Mouse (Mus musculus) E14TG2a.4 (cell line): ENCODE data around the gene Lgals9.

Source experiments
- H3K27me3 ChIP-seq: 2 replicates; pipeline ENCODE4 v1.6.1; 2014; ENCODE audit warnings: low read length, control low read depth; ENCODE audit not compliant: insufficient read depth
- H3K36me3 ChIP-seq: 2 replicates; pipeline ENCODE4 v1.6.1; 2014; ENCODE audit warnings: low read length, control low read depth; ENCODE audit not compliant: insufficient read depth
- H3K4me1 ChIP-seq: replicated peaks from 2 replicates; pipeline ENCODE4 v1.6.1; 2014; ENCODE audit warnings: low read depth, low read length, control low read depth
- H3K4me3 ChIP-seq: replicated peaks from 2 replicates; pipeline ENCODE4 v1.5.1; 2014; ENCODE audit warnings: mild to moderate bottlenecking, low read length
- H3K9me3 ChIP-seq: 2 replicates; pipeline ENCODE4 v1.6.1; 2014; ENCODE audit warnings: low read length, control low read depth
- CTCF ChIP-seq: conservative IDR thresholded peaks from 2 replicates; pipeline ENCODE4 v1.5.1; 2014; ENCODE audit warnings: low read length
- NANOG ChIP-seq: IDR thresholded peaks from 2 replicates; pipeline ENCODE4 v1.6.1; 2014; ENCODE audit warnings: borderline replicate concordance, low read length, mixed read lengths
- POU5F1 ChIP-seq: IDR thresholded peaks from 2 replicates; pipeline ENCODE4 v1.6.1; 2014; ENCODE audit warnings: low read length, borderline replicate concordance

Lgals9 gene

DNA sequence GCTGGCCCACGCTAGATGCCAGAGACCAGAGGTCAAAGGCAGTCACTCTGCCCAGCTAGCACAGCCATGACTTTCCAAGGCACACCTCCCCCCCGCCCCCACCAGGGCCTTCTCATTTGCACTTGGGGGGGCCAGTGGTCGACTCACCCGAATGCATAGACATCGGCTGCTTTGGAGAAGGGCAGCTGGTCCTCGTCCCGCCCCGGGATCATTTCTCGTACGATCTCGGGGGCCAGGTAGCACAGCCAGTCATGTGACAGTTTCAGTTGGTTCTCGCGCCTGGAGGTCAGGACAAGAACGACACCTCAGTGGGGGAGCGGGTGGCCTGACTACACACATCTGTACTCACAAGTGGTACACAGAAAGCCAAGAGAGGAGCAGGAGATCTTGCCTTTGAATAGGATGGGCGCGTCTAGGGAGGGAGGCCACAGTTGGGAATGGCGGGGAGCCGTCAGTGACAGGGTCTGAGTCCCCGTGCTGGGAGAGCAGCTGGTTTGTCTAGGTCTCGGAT, 35.8 kb upstream of the Lgals9 start:
- TF ChIP-seq CTCF (no peak), POU5F1 (no peak), NANOG (no peak)
- peaks cover 69% of the 10 kb centered on the region for H3K4me1 ChIP-seq

DNA sequence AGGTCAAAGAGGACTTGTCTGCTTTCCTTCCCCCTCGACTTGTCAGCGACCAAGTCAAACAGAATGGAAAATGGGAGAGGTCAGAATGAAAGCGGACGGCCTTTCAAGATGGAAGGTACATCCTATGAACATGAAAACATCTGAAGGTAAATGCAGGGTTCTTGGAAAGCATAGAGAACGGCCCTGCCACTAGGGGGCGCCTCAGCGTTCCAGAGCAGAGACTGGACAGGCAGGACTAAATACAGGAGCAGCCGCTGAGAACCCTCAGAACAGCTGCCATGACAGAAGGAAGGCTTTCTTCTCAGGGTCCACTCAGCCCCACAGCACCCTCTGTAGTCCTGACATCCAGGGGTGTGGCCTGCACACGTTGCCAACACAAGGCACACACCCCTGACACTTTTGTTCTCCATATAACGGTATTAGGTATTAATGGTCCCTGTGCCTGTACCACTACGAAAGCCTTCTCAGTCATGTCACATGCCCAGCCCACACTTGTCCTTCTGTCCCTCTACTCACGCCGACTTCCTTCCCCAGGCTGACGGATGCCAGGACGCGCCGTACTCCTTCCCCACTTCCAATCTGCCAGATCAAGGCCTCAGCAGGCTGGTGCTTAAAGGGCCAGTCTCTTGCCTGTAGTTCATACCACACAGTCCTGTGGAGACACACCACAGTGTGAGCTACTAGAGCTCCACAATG, 35.2 kb upstream of the Lgals9 start:
- Histone ChIP-seq H3K27me3 (no peaks in the 10 kb centered on the region), H3K4me3 (peak overlapping the region; percentile 57), H3K4me1 (peaks cover 75% of the 10 kb centered on the region), H3K36me3 (peaks cover 19% of the 10 kb centered on the region; the same call in 1 of the 2 replicates), H3K9me3 (no peaks in the 10 kb centered on the region)
- TF ChIP-seq NANOG (no peak), CTCF (peak; percentile 75), POU5F1 (no peak)

More for the DNA sequence above, 35.8 kb upstream of the Lgals9 start:
- H3K9me3 ChIP-seq, result no peaks in the 10 kb centered on the region
- peak overlapping the region; percentile 57 for H3K4me3 ChIP-seq
- no peaks in the 10 kb centered on the region for H3K27me3 ChIP-seq
- H3K36me3 ChIP-seq, result peaks cover 25% of the 10 kb centered on the region; the same call in 1 of the 2 replicates

DNA sequence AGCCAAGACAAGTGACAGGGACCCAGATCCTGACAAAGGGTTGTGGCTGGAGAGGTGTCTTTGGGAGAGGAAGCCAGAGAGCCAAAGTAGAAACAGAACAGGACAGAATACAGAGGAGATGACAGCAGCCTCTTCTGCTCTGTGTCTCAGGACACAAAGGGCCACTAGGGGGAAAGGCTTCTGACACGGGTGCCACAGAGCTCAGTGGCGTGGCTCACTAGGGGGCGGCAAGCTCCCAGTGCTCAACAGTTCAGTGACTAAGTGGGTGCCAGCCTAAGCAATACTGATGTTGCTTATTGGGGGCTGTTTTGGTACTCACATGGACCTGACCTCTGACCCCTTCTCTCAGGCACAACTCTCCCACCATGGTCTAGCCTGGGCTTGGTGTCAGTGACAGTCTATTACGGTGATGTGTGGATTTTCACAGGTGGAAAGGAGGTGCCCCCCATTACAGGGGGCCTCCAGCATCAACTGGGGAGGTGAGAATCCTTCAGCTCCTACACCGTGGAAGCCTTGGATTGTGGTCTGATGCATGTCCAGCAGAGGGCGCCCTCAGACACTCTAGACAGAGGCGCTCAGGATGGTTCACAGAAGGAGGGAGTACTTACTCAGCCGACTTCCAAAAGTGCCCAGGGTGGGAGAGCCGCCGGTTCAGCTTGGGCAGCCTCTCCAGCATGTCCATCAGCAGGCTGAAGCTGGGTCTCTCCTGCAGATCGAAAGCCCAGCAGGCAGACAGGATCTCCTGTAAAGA, 34.4 kb upstream of the Lgals9 start:
- H3K4me3 ChIP-seq, result peak overlapping the region; percentile 21; the same call in 1 of the 2 replicates
- peaks cover 19% of the 10 kb centered on the region; the same call in 1 of the 2 replicates for H3K36me3 ChIP-seq
- no peaks in the 10 kb centered on the region for H3K9me3 ChIP-seq
- peaks cover 83% of the 10 kb centered on the region for H3K4me1 ChIP-seq
- TF ChIP-seq CTCF (peak; percentile 63), POU5F1 (no peak), NANOG (no peak)
- no peaks in the 10 kb centered on the region for H3K27me3 ChIP-seq

DNA sequence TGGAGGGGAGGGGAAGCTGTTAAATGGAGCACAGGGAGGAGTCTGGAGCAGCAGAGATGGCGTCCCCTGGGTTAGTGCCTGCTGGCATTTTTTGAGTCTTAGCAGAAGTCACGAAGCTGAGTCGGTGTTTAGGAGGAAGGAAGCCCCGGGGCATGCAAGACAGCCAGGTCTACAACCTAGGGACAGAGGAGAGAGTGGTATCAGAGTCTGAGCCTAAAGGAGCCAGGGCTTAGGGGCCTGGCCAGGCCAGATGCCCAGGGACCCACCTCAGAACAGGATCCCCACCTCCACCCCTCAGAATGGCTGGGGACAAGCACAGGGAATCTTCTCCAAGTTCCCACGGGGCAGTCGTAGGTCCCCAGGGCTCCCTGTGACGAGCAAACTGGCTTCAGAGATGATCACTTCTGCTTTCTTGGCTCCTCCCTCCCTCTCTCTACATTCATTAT, 32.4 kb upstream of the Lgals9 start:
- Histone ChIP-seq H3K4me3 (peak overlapping the region; percentile 76; the same call in 1 of the 2 replicates), H3K4me1 (peaks cover 91% of the 10 kb centered on the region), H3K36me3 (peaks cover 19% of the 10 kb centered on the region; the same call in 1 of the 2 replicates), H3K9me3 (0 out of 2 replicates have a peak, but pooled peaks cover 6% of the 10 kb centered on the region), H3K27me3 (no peaks in the 10 kb centered on the region)
- TF ChIP-seq NANOG (no peak), POU5F1 (no peak), CTCF (no peak)

DNA sequence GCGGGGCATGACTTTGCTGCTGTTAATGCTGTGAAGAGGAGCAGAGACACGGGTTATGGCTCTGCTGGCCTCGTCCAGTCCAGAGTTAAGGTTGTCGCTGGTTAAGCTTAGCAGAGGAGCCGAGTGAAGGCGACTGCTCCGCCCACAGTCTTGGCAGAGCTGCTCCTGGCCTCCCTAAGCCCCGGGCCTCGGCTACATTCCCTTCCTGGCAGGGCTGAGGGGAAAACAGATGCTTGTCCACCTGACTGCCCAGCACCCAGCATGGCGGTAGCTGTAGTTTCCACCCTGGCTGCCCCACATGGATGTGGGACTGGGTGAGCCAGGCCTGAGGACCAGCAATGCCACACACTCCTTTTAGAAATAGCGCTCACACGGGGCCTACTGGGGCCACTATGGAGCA, 31.5 kb upstream of the Lgals9 start:
- Histone ChIP-seq H3K4me3 (peak overlapping the region; percentile 76), H3K4me1 (peaks cover 95% of the 10 kb centered on the region), H3K9me3 (0 out of 2 replicates have a peak, but pooled peaks cover 6% of the 10 kb centered on the region), H3K36me3 (peaks cover 14% of the 10 kb centered on the region; the same call in 1 of the 2 replicates), H3K27me3 (no peaks in the 10 kb centered on the region)
- TF ChIP-seq POU5F1, result no peak
- TF ChIP-seq NANOG, result no peak
- no peak for TF ChIP-seq CTCF

DNA sequence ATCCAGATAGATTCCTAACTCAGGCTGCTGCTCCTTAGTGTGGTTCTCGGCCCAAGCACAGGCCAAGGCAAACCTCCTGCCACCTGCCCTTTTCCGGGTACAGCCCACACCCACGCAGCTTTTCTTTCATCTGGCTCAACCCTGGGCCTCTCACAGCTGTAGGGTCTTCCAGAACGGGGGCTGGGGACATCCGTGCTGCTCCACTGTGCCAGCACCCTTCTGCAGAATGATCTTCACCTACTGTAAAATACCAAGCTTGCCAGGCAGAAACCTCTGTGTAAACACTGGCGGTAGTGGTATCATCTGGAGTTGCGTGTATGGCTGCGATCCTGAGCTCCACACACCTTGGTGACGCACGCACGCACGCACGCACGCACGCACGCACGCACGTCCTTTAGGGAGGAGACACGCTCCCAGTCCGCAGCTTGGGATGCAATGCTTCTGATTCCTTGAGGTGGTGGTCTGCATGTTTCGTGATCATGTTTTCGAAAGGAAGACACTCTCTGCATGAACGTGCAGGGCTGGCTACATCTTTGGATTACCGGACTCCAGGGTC, 31.0 kb upstream of the Lgals9 start:
- peaks cover 91% of the 10 kb centered on the region for H3K4me1 ChIP-seq
- peak overlapping the region; percentile 76 for H3K4me3 ChIP-seq
- peaks cover 10% of the 10 kb centered on the region; the same call in 1 of the 2 replicates for H3K36me3 ChIP-seq
- TF ChIP-seq POU5F1 (no peak), NANOG (no peak), CTCF (no peak)
- H3K9me3 ChIP-seq, result 0 out of 2 replicates have a peak, but pooled peaks cover 6% of the 10 kb centered on the region
- H3K27me3 ChIP-seq, result no peaks in the 10 kb centered on the region

DNA sequence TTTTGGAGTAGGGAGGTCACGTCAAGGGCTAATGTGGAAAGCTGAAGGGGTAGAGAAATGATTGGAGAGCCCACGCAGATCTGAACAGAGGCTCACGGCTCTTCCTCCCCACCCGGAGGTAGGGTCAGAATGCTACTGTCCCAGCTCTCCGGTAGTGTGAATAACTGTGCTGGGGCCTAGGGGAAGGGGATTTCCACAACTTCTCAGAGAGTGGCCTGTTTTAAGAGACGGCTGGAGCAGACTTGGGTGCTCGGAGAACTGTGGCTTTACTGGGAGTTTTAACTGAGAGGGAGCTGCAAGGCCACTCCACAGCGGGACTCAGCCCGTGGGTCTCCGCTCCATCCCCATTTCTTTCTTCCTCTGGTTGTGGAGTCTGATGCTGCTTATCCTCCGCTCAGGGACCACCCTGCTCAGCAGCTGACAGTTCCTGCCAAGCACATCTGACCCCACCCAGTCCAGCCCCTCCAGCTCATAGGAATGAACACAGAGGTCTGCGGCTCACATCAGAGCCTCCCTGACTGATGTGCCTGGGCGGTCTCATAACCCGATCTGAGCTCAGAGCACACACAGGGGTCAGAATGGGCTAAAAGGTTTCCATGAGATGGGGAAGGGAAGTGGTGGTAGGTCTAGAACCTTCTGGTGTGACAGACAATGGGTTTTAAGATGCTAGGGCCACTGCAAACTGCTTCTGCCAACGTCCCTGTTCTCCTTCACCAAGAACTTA, 30.0 kb upstream of the Lgals9 start:
- no peak for TF ChIP-seq NANOG
- no peak for TF ChIP-seq POU5F1
- TF ChIP-seq CTCF, result no peak
- no peaks in the 10 kb centered on the region for H3K27me3 ChIP-seq
- 0 out of 2 replicates have a peak, but pooled peaks cover 6% of the 10 kb centered on the region for H3K9me3 ChIP-seq

DNA sequence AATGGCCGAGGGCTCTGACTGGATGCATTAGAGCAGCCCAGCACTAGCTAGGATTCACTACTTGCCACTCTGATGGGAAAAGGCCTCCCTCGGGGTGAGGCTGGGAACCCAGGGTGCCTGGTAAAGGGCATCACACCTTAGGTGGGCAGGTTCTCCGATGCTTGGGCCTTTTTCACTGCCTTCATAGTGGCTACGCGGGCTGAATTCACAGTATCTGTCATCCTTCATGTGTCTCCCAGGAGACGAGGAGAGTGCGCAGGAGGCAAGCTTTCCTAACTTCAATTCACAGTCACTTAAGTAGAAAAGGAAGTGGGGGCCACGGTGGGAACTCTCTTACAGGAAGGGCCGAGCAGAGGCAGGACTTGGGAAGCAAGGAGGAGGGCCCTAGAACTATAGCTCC, 29.1 kb upstream of the Lgals9 start:
- TF ChIP-seq NANOG (no peak), POU5F1 (no peak), CTCF (no peak)
- 0 out of 2 replicates have a peak, but pooled peaks cover 6% of the 10 kb centered on the region for H3K9me3 ChIP-seq
- H3K4me3 ChIP-seq, result peak overlapping the region; percentile 41; the same call in 1 of the 2 replicates
- H3K36me3 ChIP-seq, result peaks cover 6% of the 10 kb centered on the region; the same call in 1 of the 2 replicates
- H3K4me1 ChIP-seq, result peaks cover 81% of the 10 kb centered on the region
- no peaks in the 10 kb centered on the region for H3K27me3 ChIP-seq

More for the DNA sequence above, 30.0 kb upstream of the Lgals9 start:
- peak overlapping the region; percentile 41 for H3K4me3 ChIP-seq
- peaks cover 10% of the 10 kb centered on the region; the same call in 1 of the 2 replicates for H3K36me3 ChIP-seq
- peaks cover 83% of the 10 kb centered on the region for H3K4me1 ChIP-seq
